Mouse (Mus musculus) lung, adult 2 months (tissue): ENCODE measurements around the gene Ablim1. TPM values are rescaled to one million over a fixed set of nuclear protein-coding genes. Genes with fewer than 3 reads are reported as not detected.

Source experiments
- DNase-seq: peaks from one replicate; pipeline ENCODE4 v3.0.0; 2022
- H3K4me1 ChIP-seq: fragments of 200-500 bp; 2 replicates; pipeline ENCODE4 v1.6.1; 2011; ENCODE audit warnings: low read length; ENCODE audit not compliant: control insufficient read depth, insufficient read depth
- H3K4me3 ChIP-seq: fragments of 200-500 bp; replicated peaks from 2 replicates; pipeline ENCODE3; 2011; ENCODE audit warnings: low read depth, mild to moderate bottlenecking, control low read depth, low read length; ENCODE audit errors: extremely low read depth
- CTCF ChIP-seq: fragments of 200-500 bp; IDR thresholded peaks from 2 replicates; pipeline ENCODE4 v1.5.1; 2011; ENCODE audit warnings: mild to moderate bottlenecking, low read length, control low read depth; ENCODE audit not compliant: insufficient read depth
- POLR2A ChIP-seq: fragments of 200-500 bp; IDR thresholded peaks from 2 replicates; pipeline ENCODE4 v1.6.1; 2011; ENCODE audit warnings: low read depth, mild to moderate bottlenecking, control low read depth, low read length, borderline replicate concordance; ENCODE audit errors: extremely low read depth
- WGBS: fragments of 180-500 bp; shearing (Covaris S2); methylation state at CpG from one replicate; pipeline ENCODE4 v1.1.7; 2018; 5-methylcytosine and 5-hydroxymethylcytosine counted together
- polyA plus RNA-seq: library from polyadenylated mRNA; depleted of rRNA; stranded (reverse); fragments of >200 nt; gene quantifications from 2 replicates; pipeline ENCODE4 v1.2.3, GENCODE M21; 2012

Ablim1 gene
- polyA plus RNA-seq, 1 experiment: 71.3 TPM

DNA sequence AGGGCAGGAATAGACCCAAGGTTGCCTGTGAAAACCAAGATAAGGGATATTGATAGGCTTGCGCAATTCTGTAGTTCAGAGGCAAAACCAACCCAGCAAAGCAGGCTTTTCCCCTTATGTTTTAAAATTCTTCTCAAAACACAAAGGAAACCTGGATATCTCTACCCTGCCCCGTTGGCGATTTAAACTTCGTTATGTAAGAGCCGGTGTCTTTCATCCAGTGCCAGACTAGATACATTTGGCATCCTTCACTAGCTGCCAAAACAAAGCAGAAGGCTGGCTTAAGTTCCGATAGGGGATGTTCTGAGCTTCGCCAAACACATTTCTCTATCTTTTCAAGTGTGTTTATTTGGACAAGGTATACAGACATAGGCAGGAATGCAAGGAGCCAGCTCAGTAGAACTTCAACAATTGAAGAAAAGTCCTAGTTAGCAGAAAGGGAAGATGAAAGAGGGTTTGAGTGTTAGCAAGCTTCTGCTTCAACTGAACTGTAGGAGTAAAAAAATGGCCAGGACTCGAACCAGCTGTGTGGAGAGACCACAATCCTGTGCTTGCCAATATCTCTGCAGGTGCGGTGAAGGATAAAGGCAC is 201.8 kb downstream of the Ablim1 start:
- TF ChIP-seq CTCF (no peak), POLR2A (no peak)
- H3K4me1 ChIP-seq: peaks cover 20% of the 10 kb centered on the region
- H3K4me3 ChIP-seq: no peak overlapping the region
- WGBS: 14% methylated on average over 9 of the region's 9 CpGs
- DNase-seq: no peak

DNA sequence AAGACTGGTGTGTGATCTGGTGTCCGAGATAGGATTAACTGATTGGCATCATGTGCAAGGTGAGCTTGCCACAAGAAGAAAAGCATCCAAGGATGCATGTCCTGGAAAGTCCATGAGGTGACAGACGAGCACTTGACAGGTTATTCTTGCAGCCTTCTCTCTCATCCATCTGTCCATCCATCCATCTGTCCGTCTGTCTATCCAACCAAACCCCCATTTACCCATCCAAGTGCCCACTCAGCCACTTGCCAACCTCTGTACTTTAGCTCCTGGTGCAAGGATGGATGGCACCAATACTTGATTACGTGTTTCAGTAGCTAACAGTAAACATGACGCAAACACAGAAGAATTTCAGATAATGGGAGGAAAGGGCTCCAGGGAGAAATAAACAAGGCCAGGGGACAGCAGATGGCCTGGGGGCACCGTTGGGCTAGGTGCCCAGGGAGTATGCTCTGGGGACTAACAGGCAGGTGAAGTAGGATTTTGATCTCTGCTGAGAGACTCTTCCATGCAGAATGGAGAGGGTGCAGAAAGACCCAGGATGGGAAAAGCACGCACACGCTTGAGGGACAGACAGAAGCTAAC is 202.4 kb downstream of the Ablim1 start:
- no peak for DNase-seq
- Histone ChIP-seq H3K4me1 (peaks cover 20% of the 10 kb centered on the region), H3K4me3 (no peak overlapping the region)
- WGBS: 53% methylated on average over 8 of the region's 8 CpGs
- TF ChIP-seq POLR2A (no peak), CTCF (no peak)

DNA sequence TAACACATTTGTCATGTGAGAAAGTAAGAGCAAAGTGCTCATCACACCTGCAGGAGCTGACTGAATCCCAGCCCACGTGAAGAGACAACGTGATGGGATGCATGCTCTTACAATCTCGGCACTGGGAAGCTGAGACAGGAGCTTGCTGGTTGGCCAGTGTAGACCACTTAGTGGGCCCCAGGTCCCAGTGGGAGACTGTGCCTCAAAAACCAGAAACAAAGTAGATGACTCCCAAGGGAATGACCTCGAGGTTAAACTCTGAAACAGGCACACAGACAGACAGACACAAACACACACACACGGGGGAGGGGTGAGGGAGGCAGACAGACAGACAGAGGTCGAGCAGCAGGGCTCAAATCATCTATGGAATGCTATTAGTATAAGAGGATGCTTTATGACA is 203.4 kb downstream of the Ablim1 start:
- no peak for TF ChIP-seq POLR2A
- no peak for TF ChIP-seq CTCF

DNA sequence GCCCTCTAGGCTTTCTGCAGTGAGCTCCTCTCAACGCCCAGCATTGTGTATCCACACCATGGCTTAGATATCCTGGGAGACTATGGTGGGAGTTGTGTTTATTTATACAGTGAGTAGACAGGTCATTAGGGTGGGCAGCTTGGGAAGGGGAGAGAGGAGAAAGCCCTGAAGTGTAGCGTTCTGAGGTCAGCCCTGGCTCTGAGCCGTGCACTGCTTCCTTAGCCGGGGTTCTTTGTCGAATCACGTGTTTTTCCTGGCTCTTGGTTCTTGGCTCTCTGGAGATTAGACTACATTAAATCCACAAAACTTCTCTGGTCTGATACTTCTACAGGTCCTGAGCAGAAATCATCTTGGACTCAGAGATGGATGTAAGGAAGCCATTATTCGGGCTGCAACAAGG is 205.1 kb downstream of the Ablim1 start:
- 30% methylated on average over 7 of the region's 7 CpGs for WGBS
- TF ChIP-seq POLR2A: no peak
- no peak for TF ChIP-seq CTCF
- H3K4me3 ChIP-seq: no peak overlapping the region
- DNase-seq: no peak
- peaks cover 16% of the 10 kb centered on the region for H3K4me1 ChIP-seq

More for the DNA sequence above, 203.4 kb downstream of the Ablim1 start:
- no peak for DNase-seq
- Histone ChIP-seq H3K4me1 (peaks cover 20% of the 10 kb centered on the region), H3K4me3 (no peak overlapping the region)
- WGBS: 61% methylated on average over 6 of the region's 6 CpGs

DNA sequence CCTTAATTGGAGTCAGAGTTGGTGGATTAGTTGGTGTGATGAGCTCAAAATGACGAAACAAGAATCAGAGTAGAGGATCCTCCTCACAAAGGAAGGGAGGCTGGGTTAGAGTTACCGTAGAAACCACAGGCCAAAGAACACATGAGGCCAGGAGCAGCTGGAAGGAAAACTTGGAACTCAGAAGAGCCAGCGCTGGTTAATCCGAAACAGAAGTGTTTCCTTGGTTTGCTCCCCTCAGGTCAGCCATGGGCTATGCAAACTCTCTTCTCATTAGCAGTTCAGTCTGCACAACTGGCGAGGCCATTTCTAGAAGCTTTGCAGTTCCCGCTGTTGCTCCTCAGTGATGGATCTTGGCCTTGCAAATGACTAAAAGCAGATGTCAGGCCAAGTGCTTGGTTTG is 208.2 kb downstream of the Ablim1 start:
- TF ChIP-seq CTCF (no peak), POLR2A (no peak)
- H3K4me3 ChIP-seq: no peak overlapping the region
- H3K4me1 ChIP-seq: peaks cover 11% of the 10 kb centered on the region
- DNase-seq: no peak
- WGBS: 68% methylated on average over 6 of the region's 6 CpGs

DNA sequence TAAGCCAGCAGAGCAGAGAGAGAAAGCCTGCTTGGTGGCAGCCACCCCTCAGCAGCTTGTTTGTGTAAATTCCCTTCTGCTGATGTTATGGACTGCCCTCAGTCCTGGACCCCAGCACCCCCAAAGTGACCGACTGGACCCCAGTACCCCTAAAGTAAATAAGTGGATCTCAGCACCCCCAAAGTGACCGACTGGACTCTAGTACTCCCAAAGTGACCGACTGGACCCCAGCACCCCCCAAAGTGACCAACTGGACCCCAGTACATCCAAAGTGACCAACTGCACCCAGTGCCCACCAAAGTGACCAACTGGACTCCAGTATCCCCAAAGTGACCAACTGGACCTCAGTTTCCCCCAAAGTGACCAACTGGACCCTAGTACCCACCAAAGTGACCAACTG is 208.7 kb downstream of the Ablim1 start:
- Histone ChIP-seq H3K4me1 (peaks cover 15% of the 10 kb centered on the region), H3K4me3 (no peak overlapping the region)
- no peak for TF ChIP-seq CTCF
- no peak for TF ChIP-seq POLR2A
- 96% methylated on average over 3 of the region's 3 CpGs for WGBS
- DNase-seq: no peak

DNA sequence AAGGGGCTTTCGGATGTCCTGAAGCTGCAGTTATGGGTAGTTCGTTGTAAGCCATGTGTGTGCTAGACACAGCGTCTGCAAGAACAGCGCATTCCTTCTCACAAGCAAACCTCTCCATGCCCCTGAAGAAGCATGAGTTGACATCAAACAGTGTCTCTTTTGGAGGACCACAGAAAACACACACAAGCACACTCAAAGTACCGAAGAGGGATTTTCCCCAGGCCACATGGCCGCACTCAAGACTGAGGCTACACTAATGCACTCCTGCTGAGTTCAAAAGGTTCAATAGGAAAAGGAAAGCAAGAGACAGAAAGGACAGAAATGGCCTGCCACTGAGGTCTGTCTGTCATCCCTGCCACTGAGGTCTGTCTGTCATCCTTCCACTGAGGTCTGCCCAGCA is 209.6 kb downstream of the Ablim1 start:
- TF ChIP-seq POLR2A (no peak), CTCF (no peak)
- WGBS: 63% methylated on average over 6 of the region's 6 CpGs
- no peak for DNase-seq
- Histone ChIP-seq H3K4me1 (peaks cover 15% of the 10 kb centered on the region), H3K4me3 (no peak overlapping the region)

DNA sequence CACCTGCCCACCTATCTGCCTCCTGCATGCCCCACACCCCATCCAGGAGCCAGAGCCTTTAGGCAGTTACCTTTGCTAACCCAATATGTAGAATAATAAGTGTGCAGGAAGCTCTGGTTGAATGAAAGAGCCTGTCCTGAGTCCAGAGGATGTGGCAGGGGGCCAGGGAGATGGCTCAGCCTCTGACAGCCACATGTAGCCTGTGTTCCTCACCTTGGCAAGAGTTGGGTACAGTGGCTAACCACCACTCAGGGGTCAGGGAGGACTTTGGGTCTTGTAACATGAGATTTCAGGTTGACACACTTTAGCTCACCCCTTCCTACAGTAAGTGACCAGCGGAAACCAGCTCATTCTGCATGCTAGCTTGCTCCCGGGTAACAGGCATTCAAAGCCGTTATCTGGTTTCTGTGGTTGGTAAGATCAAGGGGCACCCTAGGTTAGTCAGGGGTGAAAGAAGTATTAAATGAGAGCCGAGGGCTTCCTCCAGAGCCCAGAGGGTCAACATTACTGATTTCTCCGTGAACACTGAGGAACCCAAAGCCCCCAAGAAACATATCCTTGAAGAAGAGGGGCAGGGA is 210.5 kb downstream of the Ablim1 start:
- no peak for TF ChIP-seq CTCF
- TF ChIP-seq POLR2A: no peak
- 55% methylated on average over 5 of the region's 5 CpGs for WGBS
- H3K4me3 ChIP-seq: no peak overlapping the region
- no peak for DNase-seq
- H3K4me1 ChIP-seq: peaks cover 15% of the 10 kb centered on the region

DNA sequence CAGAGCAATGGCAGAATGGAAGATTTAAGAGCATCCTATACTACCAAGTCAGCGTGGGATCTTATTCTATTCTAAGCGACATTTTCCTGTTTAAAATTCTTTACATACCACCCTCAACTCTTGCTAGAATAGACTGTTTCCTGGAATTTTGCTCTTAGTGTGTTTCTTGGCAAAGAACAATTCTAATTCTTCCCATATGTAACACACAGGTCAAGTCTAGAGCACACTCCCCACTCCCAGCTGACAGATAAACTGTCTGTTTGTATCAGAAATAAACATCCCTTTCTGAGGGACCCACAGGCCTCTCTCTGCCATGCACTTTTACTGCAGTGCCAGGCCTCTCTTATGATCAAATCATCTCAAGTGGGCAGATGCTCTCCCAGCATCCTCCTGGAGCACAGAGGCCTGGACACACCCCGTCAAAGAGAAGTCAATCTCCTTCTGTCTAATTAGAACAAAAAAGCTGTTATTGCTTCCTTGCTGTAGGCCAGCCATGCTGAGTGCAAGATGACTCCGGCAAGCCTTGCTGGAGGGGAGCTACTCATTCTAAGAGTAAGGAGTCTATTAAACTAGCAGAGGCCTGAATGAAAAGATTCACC is 211.3 kb downstream of the Ablim1 start:
- 34% methylated on average over 4 of the region's 4 CpGs for WGBS
- DNase-seq: no peak
- H3K4me1 ChIP-seq: peaks cover 18% of the 10 kb centered on the region
- TF ChIP-seq POLR2A (no peak), CTCF (no peak)
- no peak overlapping the region for H3K4me3 ChIP-seq

DNA sequence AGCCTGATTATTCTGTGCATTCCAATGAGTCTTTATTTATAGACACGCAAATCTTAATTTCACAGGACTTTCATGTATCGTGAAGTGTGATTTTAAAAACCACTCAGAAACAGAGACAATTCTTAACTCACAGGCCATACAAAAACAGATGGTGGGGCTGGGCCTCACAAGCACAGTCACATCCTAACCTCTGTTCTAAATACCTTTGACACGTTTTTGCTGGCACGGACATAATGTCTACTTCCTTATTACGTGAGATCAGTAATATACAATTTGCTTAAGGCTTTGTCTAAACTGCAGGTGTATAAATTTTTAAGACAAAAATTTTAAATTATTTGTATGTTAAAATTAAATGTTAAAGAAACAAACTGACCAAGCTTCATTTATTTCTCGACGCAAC is 212.7 kb downstream of the Ablim1 start:
- WGBS: 74% methylated on average over 7 of the region's 7 CpGs

More for the DNA sequence above, 212.7 kb downstream of the Ablim1 start:
- Histone ChIP-seq H3K4me3 (no peak overlapping the region), H3K4me1 (peaks cover 25% of the 10 kb centered on the region)
- TF ChIP-seq POLR2A (no peak), CTCF (no peak)
- DNase-seq: no peak
